Mouse (Mus musculus): Measurements from ENCODE around the gene Hepacam.

GRCm38 (mm10) chr9:37345406-37345805 is 21.7 kb upstream of the Hepacam start:
- TF ChIP-seq NELFE (IDR thresholded peaks at IDR 0.05; ENCODE audit: low read depth, low read length) = no peak
- no peak for TF ChIP-seq CTCF (conservative IDR thresholded peaks at IDR 0.05 in 1 of 2, IDR thresholded peaks at IDR 0.05 in 1 of 2; ENCODE audit: low read depth in 2 of 2, low read length in 2 of 2)
- no peak for TF ChIP-seq USF1 (IDR thresholded peaks at IDR 0.05; ENCODE audit: low read depth, low read length)
- no peak for TF ChIP-seq JUND (conservative IDR thresholded peaks at IDR 0.05; ENCODE audit: low read depth, low read length)
- no peak for TF ChIP-seq NRF1 (IDR thresholded peaks at IDR 0.05; ENCODE audit: low read depth, low read length)
- no peak for TF ChIP-seq SMC3 (IDR thresholded peaks at IDR 0.05; ENCODE audit: low read depth, low read length)
- TF ChIP-seq CHD1 (IDR thresholded peaks at IDR 0.05; ENCODE audit: low read depth, low read length) = no peak
- TF ChIP-seq MAFK (IDR thresholded peaks at IDR 0.05; ENCODE audit: insufficient replicate concordance, low read length) = no peak
- no peak for TF ChIP-seq POLR2A (IDR thresholded peaks at IDR 0.05; ENCODE audit: low read depth, low read length)
- TF ChIP-seq EP300 (IDR thresholded peaks at IDR 0.05; ENCODE audit: low read length) = no peak
- no peak for TF ChIP-seq ZNF384 (IDR thresholded peaks at IDR 0.05; ENCODE audit: low read depth, low read length)

All from CH12.LX (cell line).